Mouse (Mus musculus): ENCODE measurements around the gene Dock10.

- TF ChIP-seq CTCF (IDR thresholded peaks at IDR 0.05; ENCODE audit: insufficient read depth, low read depth, low read length) (no peak), POLR2A (IDR thresholded peaks at IDR 0.05; ENCODE audit: insufficient read depth, low read depth, low read length) (no peak)
Measured at GRCm38 (mm10) chr1:80619100-80619499, 139.2 kb downstream of the Dock10 start.
